Mouse (Mus musculus): ENCODE measurements around the gene Clec2l.

Clec2l gene

DNA sequence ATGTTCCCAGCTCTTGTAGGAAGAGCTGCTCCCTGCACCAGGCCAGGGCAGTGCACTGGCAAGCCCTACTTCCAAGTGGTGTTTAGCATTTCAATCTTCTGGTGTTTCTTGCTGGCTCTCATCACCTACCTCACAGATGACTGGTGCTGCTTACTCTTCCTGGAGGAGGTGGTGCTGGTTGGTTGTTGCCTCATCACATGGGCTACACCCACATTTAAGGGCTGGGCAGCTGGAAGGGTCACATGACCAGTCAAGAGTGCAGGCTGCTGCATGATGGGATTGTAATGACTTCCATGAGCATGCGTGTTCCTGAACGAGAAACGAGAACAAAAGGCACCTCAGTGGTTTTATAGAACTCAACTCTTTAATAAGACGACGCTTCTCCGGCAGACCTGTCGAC, 55.8 kb downstream of the Clec2l start:
- DNase-seq (ENCODE audit: low spot score) = peak; percentile 75

DNA sequence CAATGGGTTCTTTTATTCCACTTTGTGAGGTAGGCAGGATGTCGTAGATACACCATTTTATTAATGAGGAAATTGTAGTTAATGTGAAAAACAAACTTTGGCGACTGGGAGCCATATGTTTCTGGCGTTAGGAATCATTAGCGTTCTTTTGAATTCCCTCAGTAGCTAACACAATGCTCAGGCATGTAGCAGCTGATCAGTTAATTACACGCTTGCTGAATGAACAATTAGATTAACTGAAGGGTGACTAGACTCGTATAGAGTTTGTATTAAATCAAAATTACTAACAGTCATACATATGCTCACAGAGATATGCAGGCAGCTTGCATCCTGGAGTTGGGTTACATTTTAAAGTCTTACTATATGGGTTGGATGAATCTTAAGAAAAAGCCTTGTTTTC, 56.4 kb downstream of the Clec2l start:
- DNase-seq (ENCODE audit: low spot score) = no peak

DNA sequence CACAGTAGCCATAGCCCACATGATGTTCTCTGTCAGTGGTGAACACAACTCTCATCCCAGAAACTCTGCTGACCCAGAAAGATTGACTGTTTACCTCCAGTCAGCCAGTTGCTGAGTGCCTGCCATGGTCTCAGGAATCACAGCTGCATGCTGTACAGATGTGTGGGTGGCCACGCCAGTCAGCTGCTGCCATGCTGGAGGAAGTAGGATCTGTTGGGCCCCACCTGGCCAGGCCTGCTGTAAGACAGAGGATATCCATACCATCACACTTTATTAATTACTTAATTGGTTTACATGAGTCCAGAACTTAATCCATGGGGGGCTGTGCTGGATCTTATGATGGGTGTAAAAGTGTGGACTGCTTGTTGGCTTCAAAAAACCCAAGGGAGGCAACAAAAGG, 58.5 kb downstream of the Clec2l start:
- no peak for DNase-seq (ENCODE audit: low spot score)

DNA sequence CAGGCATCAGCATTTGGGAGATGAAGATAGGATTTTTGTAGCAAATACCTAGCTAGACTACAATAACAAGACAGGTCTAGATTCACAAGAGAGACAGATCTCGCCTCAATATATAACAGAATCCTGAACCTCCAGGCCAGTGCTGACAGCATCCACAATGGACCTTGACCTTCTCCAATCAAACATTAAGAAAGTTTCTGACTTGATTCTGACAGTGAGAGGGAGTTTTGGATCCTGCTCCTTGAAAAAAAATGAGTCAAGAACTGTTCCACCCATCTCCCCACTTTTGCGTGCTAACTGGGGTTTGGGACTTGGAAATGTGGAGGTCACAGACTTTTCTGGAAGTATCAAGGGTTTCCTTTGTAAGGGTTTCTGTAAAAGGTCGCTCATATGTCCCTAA, 62.6 kb downstream of the Clec2l start:
- no peak for DNase-seq (ENCODE audit: low spot score)

Data from testis, postnatal 14 days (tissue).